Mouse (Mus musculus) skeletal muscle tissue, adult 2 months (tissue): ENCODE measurements around the gene Plin3.
"Not testable (repeated sequence)": the region's sequence is repeated elsewhere in the genome, so short reads cannot be mapped to it uniquely, and the experiment has no call there.

Source experiments
- DNase-seq: peaks from one replicate; pipeline ENCODE4 v3.0.0-alpha.2; 2012; ENCODE audit warnings: low read depth, low spot score

Plin3 gene

GRCm38 (mm10) chr17:56275842-56276480 lies 16.7 kb downstream of the Plin3 start:
- no peak for DNase-seq

- no peak for DNase-seq
These were observed 18.7 kb downstream of the Plin3 start for GRCm38 (mm10) chr17:56273986-56274385.

GRCm38 (mm10) chr17:56273482-56273881 lies 19.2 kb downstream of the Plin3 start:
- no peak for DNase-seq

- no peak for DNase-seq
These were observed 20.0 kb downstream of the Plin3 start for GRCm38 (mm10) chr17:56272644-56273043.

GRCm38 (mm10) chr17:56271609-56272253 lies 20.9 kb downstream of the Plin3 start:
- no peak for DNase-seq

GRCm38 (mm10) chr17:56269741-56270140 lies 22.9 kb downstream of the Plin3 start:
- DNase-seq: no peak

GRCm38 (mm10) chr17:56269153-56269630 lies 23.5 kb downstream of the Plin3 start:
- peak; percentile 89 for DNase-seq

GRCm38 (mm10) chr17:56266271-56266670 lies 26.4 kb downstream of the Plin3 start:
- DNase-seq: no peak

GRCm38 (mm10) chr17:56265869-56266268 lies 26.8 kb downstream of the Plin3 start:
- no peak for DNase-seq

- no peak for DNase-seq
These were observed 27.7 kb downstream of the Plin3 start for GRCm38 (mm10) chr17:56265011-56265410.

- peak; percentile 80 for DNase-seq
These were observed 28.7 kb downstream of the Plin3 start for GRCm38 (mm10) chr17:56264020-56264419.

- DNase-seq: peak; percentile 87
These were observed 30.0 kb downstream of the Plin3 start for GRCm38 (mm10) chr17:56262645-56263094.

GRCm38 (mm10) chr17:56261166-56261565 lies 31.5 kb downstream of the Plin3 start:
- peak; percentile 96 for DNase-seq

- no peak for DNase-seq
These were observed 33.2 kb downstream of the Plin3 start for GRCm38 (mm10) chr17:56259301-56260037.

- DNase-seq: not testable (repeated sequence)
These were observed 33.9 kb downstream of the Plin3 start for GRCm38 (mm10) chr17:56258812-56259211.

- DNase-seq: not testable (repeated sequence)
These were observed 34.4 kb downstream of the Plin3 start for GRCm38 (mm10) chr17:56258269-56258668.

GRCm38 (mm10) chr17:56257181-56257894 lies 35.3 kb downstream of the Plin3 start:
- no peak for DNase-seq

- DNase-seq: peak; percentile 98
These were observed 36.3 kb downstream of the Plin3 start, which contains the start of gene Fem1a for GRCm38 (mm10) chr17:56256239-56256881. TSS of gene Fem1a (plus strand) at chr17:56256810.

- peak; percentile 98 for DNase-seq
These were observed 36.8 kb downstream of the Plin3 start for GRCm38 (mm10) chr17:56255863-56256238.

- DNase-seq: no peak
These were observed 37.2 kb downstream of the Plin3 start for GRCm38 (mm10) chr17:56255429-56255828.

GRCm38 (mm10) chr17:56254695-56255094 lies 38.0 kb downstream of the Plin3 start:
- DNase-seq: no peak
